Mouse (Mus musculus) liver, adult 2 months (tissue): ENCODE measurements around the gene Atp1b1.

Source experiments
- CTCF ChIP-seq: fragments of 200-500 bp; IDR thresholded peaks from 2 replicates; pipeline ENCODE4 v1.5.1; 2011; ENCODE audit warnings: low read depth, low read length, control low read depth
- POLR2A ChIP-seq: fragments of 200-500 bp; IDR thresholded peaks from 2 replicates; pipeline ENCODE4 v1.6.1; 2011; ENCODE audit warnings: low read length, control low read depth; ENCODE audit not compliant: insufficient read depth; ENCODE audit errors: extremely low read depth

GRCm38 (mm10) chr1:164397672-164398071 lies 60.5 kb downstream of the Atp1b1 start:
- no peak for TF ChIP-seq CTCF
- no peak for TF ChIP-seq POLR2A
